30 mouse cellular contexts compared by ENCODE assay signal in the genomic region with DNA sequence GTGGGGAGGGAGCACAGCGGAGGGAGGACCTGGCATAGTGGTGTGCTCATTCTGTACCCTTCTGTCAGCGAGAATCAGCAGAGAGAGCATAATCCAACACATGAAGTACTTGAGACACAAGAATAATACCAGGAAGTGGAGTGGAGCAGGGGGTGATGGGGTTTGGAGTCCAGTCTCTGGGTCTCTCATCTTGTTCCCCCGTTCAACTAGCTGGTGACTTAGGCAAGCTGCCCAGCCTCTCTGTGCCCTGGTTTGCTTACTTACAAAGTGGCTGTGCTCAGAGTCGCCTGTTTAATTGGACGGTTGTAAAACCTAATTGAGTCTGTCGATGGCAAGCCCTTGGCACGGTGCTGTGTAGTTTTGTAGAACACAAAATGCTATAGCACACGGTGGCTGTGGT. TPM values are rescaled to one million over a fixed set of nuclear protein-coding genes. Genes with fewer than 3 reads are reported as not detected.
DNase-seq lines count a peak whose midpoint lies in the region; ATAC-seq and TF ChIP-seq lines count a peak whose summit lies in the region.
"Had no signal": no experiment of that assay in that cellular context is flagged by ENCODE, and none has a peak within 500 bp of the region (broad histone marks: within the 10 kb centered on the region; RNA-seq: fewer than 3 reads in every experiment).

No protein-coding gene starts in this region.

- H3K4me2 ChIP-seq in hindbrain, postnatal 0 days (ENCODE audit: low read depth, low read length), result no peak overlapping the region
- no peak overlapping the region for H3K4me2 ChIP-seq in hindbrain, embryonic 13.5 days
- H3K4me2 ChIP-seq: embryonic facial prominence, embryonic 13.5 days; forebrain, embryonic 13.5 days; heart, embryonic 13.5 days; hindbrain, embryonic 15.5 days; intestine, embryonic 15.5 days had no signal

- peak; percentile 49 to 51 for DNase-seq in cerebellum, postnatal 10 days
- DNase-seq in cerebellum, adult 2 months, result no peak
- peak; percentile 34 for DNase-seq in hindbrain, postnatal 0 days (ENCODE audit: low spot score)
- peak; percentile 59 to 62 for DNase-seq in right cerebral cortex, postnatal 10 days (ENCODE audit: low spot score in 2 of 2)
- DNase-seq in right cerebral cortex, postnatal 36 days (ENCODE audit: low spot score in 2 of 2), result no peak
- DNase-seq: adrenal gland, postnatal 10 days; adrenal gland, postnatal 36 days; B cell, adult 2 months; cerebellum, adult 11 months; cerebellum, adult 8-10 months; embryo, embryonic 11 days; gastrocnemius, postnatal 10 days; gastrocnemius, postnatal 36 days; heart, adult 2 months; heart, postnatal 14 days; heart, postnatal 4 days; kidney, adult 11 months had no signal

- no peak overlapping the region for H3K4me3 ChIP-seq in cerebellum, adult 2 months (replicated peaks; ENCODE audit: insufficient read depth, low read depth, low read length)
- H3K4me3 ChIP-seq in hindbrain, postnatal 0 days (ENCODE audit: low read length), result no peak overlapping the region
- no peak overlapping the region for H3K4me3 ChIP-seq in hindbrain, embryonic 13.5 days
- H3K4me3 ChIP-seq: embryonic facial prominence, embryonic 10.5 days; embryonic facial prominence, embryonic 13.5 days; erythroblast, embryonic 14.5 days; forebrain, embryonic 13.5 days; heart, adult 2 months; heart, embryonic 10.5 days; heart, embryonic 13.5 days; hindbrain, embryonic 15.5 days; intestine, embryonic 15.5 days had no signal

- H3K9ac ChIP-seq in hindbrain, postnatal 0 days (replicated peaks; ENCODE audit: low read length), result no peak overlapping the region
- no peak overlapping the region for H3K9ac ChIP-seq in hindbrain, embryonic 13.5 days
- H3K9ac ChIP-seq: embryonic facial prominence, embryonic 13.5 days; forebrain, embryonic 13.5 days; heart, embryonic 13.5 days; hindbrain, embryonic 15.5 days; intestine, embryonic 15.5 days had no signal

- no peak for ATAC-seq in hindbrain, postnatal 0 days
- no peak for ATAC-seq in hindbrain, embryonic 13.5 days (ENCODE audit: low FRiP score)
- ATAC-seq: forebrain, embryonic 13.5 days; intestine, embryonic 15.5 days; Patski had no signal

- peaks cover 27% of the 10 kb centered on the region for H3K4me1 ChIP-seq in cerebellum, adult 2 months (ENCODE audit: control insufficient read depth, insufficient read depth, low read length)
- peaks cover 5% of the 10 kb centered on the region; the same call in 1 of the 2 replicates for H3K4me1 ChIP-seq in hindbrain, postnatal 0 days (ENCODE audit: insufficient read depth, low read length)
- H3K4me1 ChIP-seq in hindbrain, embryonic 13.5 days (replicated peaks), result peaks cover 14% of the 10 kb centered on the region; the same call in 1 of the 2 replicates
- H3K4me1 ChIP-seq: embryonic facial prominence, embryonic 13.5 days; forebrain, embryonic 13.5 days; intestine, embryonic 15.5 days had no signal

- no peaks in the 10 kb centered on the region for H3K27me3 ChIP-seq in cerebellum, adult 2 months (ENCODE audit: control insufficient read depth, insufficient read depth, low read length)
- no peaks in the 10 kb centered on the region for H3K27me3 ChIP-seq in hindbrain, postnatal 0 days (ENCODE audit: insufficient read depth, low read length)
- peaks cover 17% of the 10 kb centered on the region; the same call in 1 of the 2 replicates for H3K27me3 ChIP-seq in hindbrain, embryonic 13.5 days
- H3K27me3 ChIP-seq: embryonic facial prominence, embryonic 13.5 days; hindbrain, embryonic 15.5 days; intestine, embryonic 15.5 days had no signal

- TF ChIP-seq POLR2A in cerebellum, adult 2 months (IDR thresholded peaks at IDR 0.05; ENCODE audit: borderline replicate concordance, insufficient read depth, low read length), result no peak

- H3K9me3 ChIP-seq in hindbrain, postnatal 0 days (ENCODE audit: low read length), result no peaks in the 10 kb centered on the region
- H3K9me3 ChIP-seq in hindbrain, embryonic 13.5 days, result no peaks in the 10 kb centered on the region
- H3K9me3 ChIP-seq: embryonic facial prominence, embryonic 10.5 days; embryonic facial prominence, embryonic 13.5 days; forebrain, embryonic 13.5 days; heart, embryonic 10.5 days; heart, embryonic 13.5 days; hindbrain, embryonic 15.5 days; intestine, embryonic 15.5 days had no signal

- WGBS in cerebellum, adult 2 months, result 50% methylated on average over 8 of the region's 8 CpGs
- WGBS in hindbrain, postnatal 0 days, result 59% methylated on average over 8 of the region's 8 CpGs
- 88% methylated on average over 8 of the region's 8 CpGs for WGBS in hindbrain, embryonic 13.5 days

- no peaks in the 10 kb centered on the region for H3K36me3 ChIP-seq in hindbrain, postnatal 0 days (ENCODE audit: insufficient read depth, low read length)
- no peaks in the 10 kb centered on the region for H3K36me3 ChIP-seq in hindbrain, embryonic 13.5 days
- H3K36me3 ChIP-seq: embryonic facial prominence, embryonic 10.5 days; embryonic facial prominence, embryonic 13.5 days; G1E; heart, embryonic 10.5 days; heart, embryonic 13.5 days; hindbrain, embryonic 15.5 days; intestine, embryonic 15.5 days had no signal

- no peak for TF ChIP-seq CTCF in cerebellum, adult 2 months (IDR thresholded peaks at IDR 0.05; ENCODE audit: borderline replicate concordance, insufficient read depth, low read depth, low read length)
- no peak for TF ChIP-seq CTCF in hindbrain, postnatal 0 days (IDR thresholded peaks at IDR 0.05; ENCODE audit: low read depth)

- no peak overlapping the region for H3K27ac ChIP-seq in cerebellum, adult 2 months (ENCODE audit: insufficient read depth, low read length)
- H3K27ac ChIP-seq in hindbrain, postnatal 0 days, result no peak overlapping the region; the same call in 1 of the 2 replicates
- H3K27ac ChIP-seq in hindbrain, embryonic 13.5 days, result no peak overlapping the region
- H3K27ac ChIP-seq: embryonic facial prominence, embryonic 10.5 days; embryonic facial prominence, embryonic 13.5 days; forebrain, embryonic 13.5 days; heart, adult 2 months; heart, embryonic 10.5 days; heart, embryonic 13.5 days; hindbrain, embryonic 15.5 days; intestine, embryonic 15.5 days had no signal

RNA-seq across cellular contexts. Expression of a gene that starts 23.8 kb away (rescaled TPM):
- polyA plus RNA-seq in cerebellum, adult 2 months (2012; rRNA removed), result 0.18 and 0.44 TPM in 2 replicates
- 0.05 and 0.14 TPM in 2 replicates for total RNA-seq in hindbrain, postnatal 0 days (2014; rRNA removed)
- polyA plus RNA-seq in hindbrain, postnatal 0 days (2015; fragmentation: Nextera tagmentation; extraction: Ambion mirVana), result 0.35 and 0.45 TPM in 2 replicates
- not detected in 2 replicates for polyA plus RNA-seq in hindbrain, embryonic 13.5 days (2015; fragmentation: Nextera tagmentation; extraction: Ambion mirVana)
- total RNA-seq: G1E; gastrocnemius, adult 18-20 months; granulocyte monocyte progenitor cell, adult 5-6 weeks had no signal
- polyA plus RNA-seq: erythroblast, embryonic 14.5 days; forebrain, embryonic 13.5 days; G1E; hindbrain, embryonic 15.5 days; Patski had no signal

Comparison
In these comparisons a context has a peak if more than half of its experiments do, and no peak if none do; other contexts are left out.
1. DNase-seq: peak in cerebellum, postnatal 10 days (2 of 2), hindbrain, postnatal 0 days (single experiment) and right cerebral cortex, postnatal 10 days (2 of 2); none in cerebellum, adult 2 months (0 of 2) and right cerebral cortex, postnatal 36 days (0 of 2).